Mouse (Mus musculus): ENCODE data around the gene Slfn14.
"Not testable (repeated sequence)": the region's sequence is repeated elsewhere in the genome, so short reads cannot be mapped to it uniquely, and the experiment has no call there.

Gene Slfn14

GRCm38 (mm10) chr11:83286566-83286965, at the start of gene Slfn14:
Slfn14 (minus strand) TSS chr11:83286726.
- DNase-seq: no peak

- no peak for DNase-seq
Observed at GRCm38 (mm10) chr11:83335826-83336225, 49.3 kb upstream of the Slfn14 start.

- peak; percentile 75 to 76 for DNase-seq
Observed at GRCm38 (mm10) chr11:83327427-83327826, 40.9 kb upstream of the Slfn14 start.

GRCm38 (mm10) chr11:83326692-83327091, 40.2 kb upstream of the Slfn14 start:
- not testable (repeated sequence) for DNase-seq

- DNase-seq: no peak
Observed at GRCm38 (mm10) chr11:83319048-83319447, 32.5 kb upstream of the Slfn14 start.

GRCm38 (mm10) chr11:83312471-83312870, 25.9 kb upstream of the Slfn14 start:
- DNase-seq: no peak

GRCm38 (mm10) chr11:83306700-83307253, 20.3 kb upstream of the Slfn14 start:
- DNase-seq: no peak

GRCm38 (mm10) chr11:83304485-83304884, 18.0 kb upstream of the Slfn14 start:
- no peak for DNase-seq

- no peak for DNase-seq
Observed at GRCm38 (mm10) chr11:83303751-83304150, 17.2 kb upstream of the Slfn14 start.

- DNase-seq: peak; percentile 99
Observed at GRCm38 (mm10) chr11:83302526-83303251, 16.2 kb upstream of the Slfn14 start, which contains the start of gene Pex12. Pex12 (minus strand) TSS chr11:83302586.

- DNase-seq: peak in 1 of 2 experiments; percentile 34
Observed at GRCm38 (mm10) chr11:83302124-83302523, 15.6 kb upstream of the Slfn14 start.

GRCm38 (mm10) chr11:83301431-83301831, 14.9 kb upstream of the Slfn14 start:
- DNase-seq: no peak

GRCm38 (mm10) chr11:83299724-83300123, 13.2 kb upstream of the Slfn14 start:
- DNase-seq: no peak

- DNase-seq: peak; percentile 94 to 95
Observed at GRCm38 (mm10) chr11:83298225-83299195, 12.0 kb upstream of the Slfn14 start, which contains the start of gene Ap2b1. Ap2b1 (plus strand) TSS chr11:83299024.

- DNase-seq: no peak
Observed at GRCm38 (mm10) chr11:83297816-83298215, 11.3 kb upstream of the Slfn14 start.

GRCm38 (mm10) chr11:83294133-83294532, 7.6 kb upstream of the Slfn14 start:
- no peak for DNase-seq

- no peak for DNase-seq
Observed at GRCm38 (mm10) chr11:83293182-83293581, 6.7 kb upstream of the Slfn14 start.

- peak in 1 of 2 experiments; percentile 25 for DNase-seq
Observed at GRCm38 (mm10) chr11:83292251-83292587, 5.7 kb upstream of the Slfn14 start.

- peak; percentile 96 to 97 for DNase-seq
Observed at GRCm38 (mm10) chr11:83291375-83292250, 5.1 kb upstream of the Slfn14 start.

GRCm38 (mm10) chr11:83289633-83290032, 3.1 kb upstream of the Slfn14 start:
- no peak for DNase-seq

GRCm38 (mm10) chr11:83289036-83289435, 2.5 kb upstream of the Slfn14 start:
- DNase-seq: no peak

GRCm38 (mm10) chr11:83285627-83286026, 899 bp downstream of the Slfn14 start:
- no peak for DNase-seq

Measured in cerebellum, postnatal 10 days (tissue).